Mouse (Mus musculus) right cerebral cortex, postnatal 36 days (tissue): ENCODE data around the gene Ncoa3.

Experiments
- DNase-seq, 2 experiments: peaks; one replicate each; pipeline ENCODE4 v3.0.0; 2022; ENCODE audit warnings: low spot score in 2 of 2, mixed read lengths in 1 of 2

The Ncoa3 gene

DNA sequence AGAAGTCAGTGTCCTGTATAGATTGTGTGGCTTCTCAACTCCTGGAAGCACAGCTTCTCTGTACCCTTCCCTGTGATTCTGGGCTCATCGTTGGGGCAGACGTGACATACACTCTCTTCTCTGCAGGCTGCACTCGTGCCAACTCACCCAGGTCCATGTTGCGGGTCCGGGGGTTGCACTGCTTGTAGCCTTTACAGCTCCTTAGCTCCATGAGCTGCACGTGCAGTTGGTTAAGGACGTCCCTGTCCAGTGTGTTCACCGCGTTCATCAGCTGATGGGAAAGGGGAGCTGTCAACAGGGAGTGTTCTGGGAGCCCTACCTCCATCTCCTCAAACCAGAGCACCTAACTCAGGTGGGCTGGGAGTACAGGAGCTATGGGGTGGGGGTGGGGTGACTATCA, 84.9 kb downstream of the Ncoa3 start:
- no peak for DNase-seq

DNA sequence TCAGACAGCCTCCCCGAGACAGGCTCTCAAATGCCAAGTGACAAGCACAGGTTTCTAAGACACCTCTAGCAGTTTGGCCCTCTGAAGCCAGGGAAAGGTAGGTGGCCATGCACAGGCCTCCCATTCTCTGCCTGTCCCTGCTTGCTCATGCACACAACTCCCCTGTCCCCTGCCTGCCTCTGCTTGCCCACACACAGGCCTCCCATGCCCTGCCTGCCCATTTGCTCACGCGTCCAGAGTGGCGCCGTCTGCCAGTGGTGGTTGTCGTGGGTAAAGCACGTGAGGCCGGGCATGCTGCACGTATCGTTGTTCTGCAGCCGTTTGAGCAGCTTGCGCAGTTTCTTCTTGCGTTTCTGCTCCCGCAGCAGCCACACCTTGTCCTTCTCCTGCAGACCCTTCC, 86.8 kb downstream of the Ncoa3 start:
- no peak for DNase-seq

DNA sequence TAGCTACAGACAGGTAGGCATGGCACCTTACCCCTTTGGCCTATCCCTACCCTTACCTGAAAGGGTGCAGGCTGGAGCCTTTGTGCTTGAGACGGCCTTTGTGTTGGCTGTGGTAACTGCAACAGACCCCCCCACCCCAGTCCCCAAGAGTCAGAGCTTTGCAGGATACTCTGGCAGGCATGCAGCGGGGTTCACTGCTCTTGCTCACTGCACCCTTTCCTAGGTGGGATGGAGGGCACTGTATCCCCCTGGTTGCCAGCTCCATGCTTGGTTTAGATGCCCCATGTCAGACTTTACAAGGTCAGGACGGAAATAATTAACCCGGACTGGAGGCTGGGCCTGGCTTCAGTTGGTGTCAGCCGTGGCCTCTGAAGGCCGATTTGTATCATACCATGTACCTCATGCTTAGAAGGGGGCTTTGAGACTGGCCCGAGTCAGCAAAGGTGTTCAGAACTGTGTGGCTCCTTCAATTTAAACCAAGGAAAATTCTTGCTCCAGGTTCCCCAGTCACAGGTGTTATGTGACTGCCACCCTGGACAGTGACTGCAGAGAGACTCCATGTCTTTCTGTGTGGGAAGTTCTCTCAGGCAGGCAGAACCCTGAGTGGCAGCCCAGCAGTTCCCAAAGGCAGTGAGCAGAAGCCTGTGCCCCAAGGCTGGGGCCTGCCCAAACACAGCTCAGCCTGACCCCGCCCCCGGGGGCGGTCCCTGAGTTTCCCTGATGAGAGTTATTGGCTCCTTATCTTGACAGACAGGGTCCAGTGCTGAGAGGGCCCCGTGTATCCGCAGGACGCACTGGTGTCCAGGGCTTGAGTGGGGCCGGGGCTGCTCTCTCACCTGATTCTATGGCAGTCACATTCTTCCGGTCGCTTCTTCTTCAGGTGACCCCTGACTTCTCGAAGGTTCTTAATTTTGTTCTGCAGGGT, 87.8 kb downstream of the Ncoa3 start:
- no peak for DNase-seq

DNA sequence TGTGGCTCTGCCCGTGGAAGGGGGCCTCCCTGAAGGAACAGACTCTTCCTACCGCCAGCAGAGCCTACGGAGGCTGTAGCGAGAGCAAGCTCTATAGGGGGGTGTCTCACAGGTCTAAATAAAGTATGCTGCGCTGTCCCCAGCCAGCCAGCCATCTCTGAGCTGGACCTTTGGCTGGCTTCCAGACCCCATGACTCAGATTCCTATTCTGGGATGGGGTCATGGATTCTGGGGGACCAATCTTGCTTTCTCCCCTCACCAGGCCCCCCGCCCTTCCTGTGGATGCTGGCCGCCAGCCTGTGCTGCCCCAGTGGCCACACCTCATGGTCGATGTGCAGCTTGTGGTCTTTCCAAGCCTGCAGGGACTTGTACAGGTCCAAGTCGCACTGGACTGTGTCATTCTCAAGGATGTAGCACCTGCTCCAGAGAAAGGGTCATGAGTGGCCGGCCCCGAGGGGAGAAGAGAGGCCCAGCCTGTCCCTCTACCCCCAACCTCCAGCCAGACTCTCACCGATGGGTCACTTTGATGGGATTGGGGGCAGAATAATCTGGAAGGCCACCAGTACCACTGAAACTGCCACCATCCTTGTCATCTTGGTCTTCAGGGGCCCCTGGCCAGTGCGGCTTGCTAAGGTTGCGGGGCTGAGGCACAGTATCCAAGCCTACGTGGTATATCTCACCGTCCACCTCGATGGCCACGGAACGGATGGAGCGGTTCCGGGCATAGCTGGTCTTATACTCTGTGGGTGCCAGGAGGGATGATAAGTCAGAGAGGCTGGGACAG, 88.7 kb downstream of the Ncoa3 start:
- no peak for DNase-seq

DNA sequence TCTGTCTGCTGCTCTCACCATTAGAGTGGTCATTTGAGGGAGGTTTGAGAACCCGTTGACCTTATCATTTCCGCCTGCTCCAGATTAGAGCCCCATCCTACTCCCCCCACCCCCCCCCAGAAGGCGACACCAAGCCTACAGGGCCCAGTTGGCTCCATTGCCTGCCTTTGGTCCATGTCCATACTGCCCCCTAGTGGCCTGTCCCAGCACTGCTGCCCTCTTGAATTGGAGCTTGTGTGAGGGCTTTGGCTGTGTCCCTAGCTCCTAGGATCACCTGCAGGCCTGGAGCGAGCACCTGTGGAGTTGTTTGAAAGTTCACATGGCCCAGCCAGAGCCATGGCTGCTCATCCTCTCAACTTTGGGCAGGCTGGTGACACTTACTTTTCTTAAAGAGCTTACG, 89.8 kb downstream of the Ncoa3 start:
- peak; percentile 50 to 61 for DNase-seq

DNA sequence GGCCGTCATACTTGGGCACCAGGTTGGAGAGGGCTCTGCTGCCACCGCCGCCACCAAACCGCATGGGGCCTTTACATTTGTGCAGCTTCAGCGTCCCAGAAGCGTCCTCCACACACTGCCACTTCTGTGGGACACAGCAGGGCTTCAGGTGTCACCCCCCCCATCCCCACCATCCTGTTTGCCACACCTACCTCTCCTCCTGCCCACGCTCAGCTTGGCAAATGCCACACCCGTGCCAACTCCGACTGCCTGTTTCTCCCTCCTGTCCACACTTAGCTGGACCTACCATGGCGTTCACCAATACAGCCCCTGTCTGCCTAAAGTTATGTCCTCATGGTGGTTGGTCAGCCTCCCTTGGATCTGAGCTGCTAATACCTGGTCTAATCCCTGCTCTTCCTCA, 90.2 kb downstream of the Ncoa3 start:
- no peak for DNase-seq

DNA sequence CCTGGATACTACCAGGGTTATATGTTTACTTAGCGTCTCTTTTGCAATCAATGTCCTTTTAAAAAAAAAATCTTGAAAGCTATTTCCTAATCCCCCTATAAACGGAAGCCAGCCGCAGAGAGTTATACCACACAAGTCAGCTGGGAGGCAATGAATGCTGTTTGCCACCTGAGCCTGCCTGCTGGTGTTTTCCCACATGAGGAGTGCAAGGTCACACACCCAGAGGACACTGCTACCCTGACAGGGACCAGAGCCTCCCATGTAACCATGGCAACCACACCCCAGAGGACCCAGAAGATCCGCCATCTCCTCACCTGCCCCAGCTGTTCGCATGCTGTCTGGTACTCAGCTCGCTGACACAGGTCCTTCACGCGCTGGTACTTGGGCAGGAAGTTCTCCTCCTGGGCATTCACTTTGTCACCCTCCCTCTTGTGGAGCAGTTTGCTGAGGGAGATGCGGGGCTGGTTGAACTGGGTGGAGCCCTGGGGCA, 91.2 kb downstream of the Ncoa3 start:
- no peak for DNase-seq

DNA sequence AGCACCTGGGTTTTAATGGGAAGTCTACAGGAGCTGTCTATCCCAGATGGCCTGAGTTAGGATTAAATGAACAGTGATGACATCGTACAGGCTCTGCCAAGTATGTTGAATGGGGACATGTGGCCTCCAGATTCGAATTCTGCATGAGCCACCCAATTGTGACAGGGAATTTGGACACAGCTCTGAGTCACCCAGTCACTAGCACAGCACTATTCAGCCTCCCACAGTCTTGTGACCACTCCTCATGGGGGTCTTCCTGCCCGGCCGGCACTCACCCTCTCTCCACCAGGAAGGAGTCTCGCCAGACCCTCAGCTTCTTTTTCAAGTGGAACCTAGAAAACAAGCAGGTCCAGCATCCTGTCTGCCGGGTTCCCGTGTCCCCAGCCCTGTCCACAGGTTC, 91.7 kb downstream of the Ncoa3 start:
- no peak for DNase-seq

DNA sequence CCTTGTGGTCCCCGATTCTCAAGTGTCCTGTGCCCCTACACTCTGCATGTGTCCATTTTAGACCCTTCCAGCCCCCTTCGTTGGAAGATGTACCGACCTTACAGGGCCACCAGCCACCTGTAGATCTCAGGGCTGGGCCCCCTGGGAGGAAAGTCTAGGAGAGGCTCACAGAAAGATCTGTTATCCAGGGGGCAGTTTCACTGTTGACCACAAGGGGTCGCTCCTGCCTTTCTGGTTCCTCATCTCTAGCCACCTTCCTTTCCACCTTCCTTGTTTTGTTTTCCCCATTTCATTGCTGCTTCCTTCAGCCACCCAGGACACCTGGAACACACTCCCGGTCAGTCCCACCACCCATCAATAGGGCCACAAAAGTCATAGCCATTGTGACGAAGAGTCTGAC, 92.5 kb downstream of the Ncoa3 start:
- DNase-seq: peak in 1 of 2 experiments; percentile 46

DNA sequence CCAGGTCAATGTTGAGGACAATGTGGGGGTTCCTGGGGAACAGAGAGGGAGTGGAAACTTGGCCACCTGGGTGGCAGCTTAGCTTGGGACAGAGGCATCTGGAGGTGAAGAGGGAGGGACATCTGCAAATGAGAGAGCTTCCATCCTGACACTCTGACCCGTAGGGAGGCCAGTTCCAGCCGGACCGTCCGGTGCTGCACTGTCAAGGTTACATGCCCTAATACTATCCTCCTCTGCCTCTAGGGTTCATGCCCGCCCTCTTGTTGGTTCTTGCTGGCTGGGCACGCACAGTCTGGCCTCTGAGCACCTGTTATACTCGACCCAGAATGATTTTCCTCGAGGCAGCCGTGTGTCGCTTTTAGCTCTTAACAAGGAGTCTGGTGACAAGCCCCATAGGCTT, 93.3 kb downstream of the Ncoa3 start:
- DNase-seq: no peak

DNA sequence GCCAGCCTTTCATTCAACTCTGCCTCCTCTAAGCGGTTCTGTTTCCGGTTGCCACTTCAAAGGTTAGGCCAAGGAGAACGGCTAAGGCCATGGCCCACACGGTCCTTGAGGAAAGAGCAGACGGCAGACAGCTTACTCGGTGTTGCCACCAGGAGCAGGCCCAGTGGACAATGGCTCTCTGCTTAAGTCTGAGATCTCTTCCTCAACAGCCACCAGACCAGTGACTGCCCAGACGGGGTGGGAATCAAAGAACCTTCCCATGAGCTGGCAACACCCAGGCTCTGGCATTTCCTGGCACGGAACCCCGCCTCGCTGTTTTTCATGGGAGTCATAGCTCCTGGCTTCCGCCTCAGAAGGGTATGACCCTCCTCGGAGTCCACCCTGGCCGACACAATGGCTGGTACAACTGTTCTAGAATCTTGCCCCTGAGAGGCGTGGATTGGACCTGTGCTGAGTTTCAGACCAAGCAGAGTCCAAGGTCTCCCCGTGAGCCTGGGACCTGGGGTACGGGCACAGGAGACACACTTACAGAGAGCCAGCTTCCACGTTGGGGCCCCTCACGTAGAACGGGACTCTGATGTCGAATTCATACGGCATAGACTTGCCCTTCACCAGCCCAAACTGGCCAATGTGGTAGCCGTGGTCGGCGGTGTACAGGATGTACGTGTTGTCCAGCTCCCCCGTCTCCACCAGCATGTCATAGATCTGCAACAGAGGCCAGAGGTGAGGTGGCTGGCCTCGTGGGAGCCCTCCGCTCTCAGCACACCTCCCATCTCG, 94.2 kb downstream of the Ncoa3 start:
- no peak for DNase-seq

DNA sequence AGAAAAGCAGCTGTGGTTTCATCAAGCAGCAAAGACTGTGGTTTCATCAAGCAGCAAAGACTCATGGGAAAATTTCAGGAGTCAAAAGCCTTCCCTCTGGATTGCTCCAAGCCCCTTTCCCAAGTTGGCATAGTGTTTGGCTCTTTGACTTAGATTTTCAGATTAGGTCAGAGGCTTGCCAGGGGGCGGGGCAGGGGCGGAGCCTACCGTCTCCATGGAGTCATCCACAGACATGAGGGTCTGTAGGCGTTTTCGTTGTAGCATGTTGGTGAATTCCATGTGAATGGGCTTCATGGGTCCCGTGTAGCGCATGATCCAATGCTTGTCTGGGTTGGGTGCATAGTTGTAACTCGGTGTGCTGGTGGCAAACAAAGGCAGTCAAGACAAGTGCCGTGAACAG, 96.6 kb downstream of the Ncoa3 start:
- DNase-seq: no peak

DNA sequence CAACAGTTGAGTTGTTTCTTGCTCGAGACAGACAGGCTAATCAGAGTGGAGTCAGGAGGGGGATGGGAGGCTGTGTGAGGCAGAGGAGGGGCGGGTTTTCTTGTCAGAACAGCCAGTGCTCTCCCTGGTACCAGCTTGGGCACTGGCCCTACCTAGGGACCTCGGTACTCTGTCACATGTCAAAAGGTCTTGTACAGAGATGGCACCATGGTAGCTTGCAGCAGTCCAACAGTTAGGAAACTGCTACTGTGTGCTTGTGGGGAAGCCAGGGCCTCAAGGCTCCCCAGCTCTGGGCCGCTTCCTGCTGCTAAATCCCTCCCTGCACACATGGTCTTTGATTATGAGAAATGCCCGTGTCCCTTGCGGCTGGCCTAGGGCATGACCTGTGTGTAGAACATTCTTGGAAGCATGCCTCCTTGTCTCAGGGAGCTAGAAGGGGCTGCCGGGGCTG, 97.7 kb downstream of the Ncoa3 start:
- DNase-seq: no peak

DNA sequence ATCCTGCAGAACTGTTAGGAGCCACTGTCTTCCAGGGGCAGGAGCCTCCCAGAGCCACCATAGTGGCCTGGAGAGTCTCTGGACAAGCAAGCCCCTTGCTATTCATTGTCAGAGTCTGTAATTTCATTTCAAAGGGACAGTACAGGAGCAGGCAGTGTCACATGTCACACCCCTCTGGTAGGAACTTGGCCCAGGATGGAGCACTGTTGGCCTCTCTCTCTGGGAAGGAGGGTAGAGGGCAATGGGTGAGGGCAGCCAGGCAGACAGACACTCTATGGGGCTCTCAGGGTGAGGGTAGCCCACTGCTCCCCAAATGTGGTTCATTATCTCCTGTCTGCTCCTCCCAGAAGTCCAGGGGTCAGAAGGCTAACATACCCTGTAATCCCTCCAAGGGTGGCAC, 99.2 kb downstream of the Ncoa3 start:
- DNase-seq: no peak

DNA sequence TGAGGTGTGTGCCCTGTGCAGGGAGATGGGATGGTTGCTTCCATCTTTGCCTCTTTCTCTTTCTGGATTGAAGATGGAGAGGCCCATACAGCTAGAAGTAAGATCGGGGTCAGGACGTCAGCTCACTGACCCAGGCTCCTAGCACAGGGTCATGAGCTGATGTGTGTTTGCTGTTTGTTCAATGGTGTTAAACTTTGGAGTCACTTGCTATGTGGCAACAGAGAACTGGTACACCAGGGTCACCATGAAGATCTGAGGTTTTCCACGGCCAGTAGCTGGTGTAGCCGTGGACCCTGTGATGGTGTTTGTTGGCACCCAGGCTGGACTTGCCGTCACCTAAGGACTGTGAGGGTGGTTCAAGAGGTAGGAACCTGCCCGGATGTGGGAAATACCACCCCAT, 100.0 kb downstream of the Ncoa3 start:
- no peak for DNase-seq

DNA sequence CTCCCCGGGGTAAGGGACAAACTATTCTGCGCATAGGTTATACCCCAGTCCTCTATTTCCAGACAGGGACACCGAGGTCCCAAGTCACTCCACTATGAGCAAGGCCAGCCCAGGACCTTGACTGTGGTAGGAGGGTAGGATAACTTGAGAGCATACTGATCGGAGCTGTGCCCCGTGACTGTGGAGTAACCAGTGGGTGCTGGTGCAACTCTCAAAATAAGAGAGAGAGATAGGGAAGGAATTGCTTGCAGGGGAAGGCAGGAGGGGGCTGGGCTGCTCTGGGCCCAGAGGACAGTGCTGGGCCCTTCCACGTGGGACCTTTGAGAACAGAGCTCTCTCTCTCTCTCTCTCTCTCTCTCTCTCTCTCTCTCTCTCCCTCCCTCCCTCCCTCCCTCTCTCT, 103.9 kb downstream of the Ncoa3 start:
- DNase-seq: no peak

DNA sequence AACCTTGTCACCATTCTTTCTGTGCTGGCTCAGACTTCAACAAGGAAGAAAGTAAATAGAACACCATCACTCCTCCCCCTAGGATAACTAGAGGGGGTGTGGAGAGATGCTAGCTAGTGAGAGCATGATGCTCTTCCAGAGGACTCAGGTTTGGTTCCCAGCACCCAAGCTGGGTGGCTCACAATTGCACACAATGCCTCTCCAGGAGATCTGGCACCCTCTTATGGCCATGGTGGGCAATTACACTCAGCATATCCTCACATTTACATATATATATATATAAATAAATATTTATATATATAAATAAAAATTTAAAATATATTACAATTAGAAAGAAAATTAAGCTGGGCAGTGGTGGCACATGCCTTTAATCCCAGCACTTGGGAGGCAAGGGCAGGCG, 104.4 kb downstream of the Ncoa3 start:
- DNase-seq: no peak

DNA sequence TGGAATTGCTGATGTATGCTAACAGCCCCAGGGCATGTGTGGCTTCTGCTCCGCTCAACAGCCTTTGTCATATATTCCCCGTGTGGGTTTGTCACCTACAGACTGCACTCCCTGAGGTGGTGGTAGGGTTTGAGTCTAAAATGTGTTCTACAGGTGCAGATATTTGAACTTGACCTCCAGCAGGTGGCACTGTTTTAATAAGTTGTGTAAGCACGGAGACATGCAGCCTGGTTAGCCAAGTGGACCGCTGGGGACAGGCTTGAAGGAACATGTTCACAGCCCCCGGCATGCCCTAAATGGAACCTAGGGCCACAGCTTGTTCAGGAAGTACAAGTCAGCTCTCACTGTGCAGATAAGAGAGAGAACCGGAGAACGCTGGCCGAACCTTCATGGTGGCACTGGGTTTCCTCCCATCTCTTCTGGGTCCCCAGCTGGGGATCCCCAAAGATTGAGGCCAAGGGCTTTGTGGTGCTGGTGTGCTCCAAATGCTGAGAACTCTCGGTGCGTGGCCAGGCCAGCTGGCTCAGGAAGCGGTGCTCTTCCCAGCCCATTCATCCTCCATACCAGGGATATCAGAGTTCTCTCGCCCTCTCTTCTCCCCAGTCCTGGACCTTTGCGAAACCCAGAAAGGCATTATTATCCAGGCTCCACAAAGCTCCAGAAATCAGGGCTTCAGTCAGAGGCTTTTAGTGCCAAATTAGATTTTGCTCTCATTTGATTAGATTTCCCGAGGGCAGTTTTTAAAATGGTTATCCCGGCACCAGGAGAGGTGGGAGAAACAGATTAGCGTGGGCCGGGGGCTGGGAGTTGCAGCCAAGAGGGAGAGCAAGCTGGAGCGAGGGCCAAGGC, 105.2 kb downstream of the Ncoa3 start:
- no peak for DNase-seq

DNA sequence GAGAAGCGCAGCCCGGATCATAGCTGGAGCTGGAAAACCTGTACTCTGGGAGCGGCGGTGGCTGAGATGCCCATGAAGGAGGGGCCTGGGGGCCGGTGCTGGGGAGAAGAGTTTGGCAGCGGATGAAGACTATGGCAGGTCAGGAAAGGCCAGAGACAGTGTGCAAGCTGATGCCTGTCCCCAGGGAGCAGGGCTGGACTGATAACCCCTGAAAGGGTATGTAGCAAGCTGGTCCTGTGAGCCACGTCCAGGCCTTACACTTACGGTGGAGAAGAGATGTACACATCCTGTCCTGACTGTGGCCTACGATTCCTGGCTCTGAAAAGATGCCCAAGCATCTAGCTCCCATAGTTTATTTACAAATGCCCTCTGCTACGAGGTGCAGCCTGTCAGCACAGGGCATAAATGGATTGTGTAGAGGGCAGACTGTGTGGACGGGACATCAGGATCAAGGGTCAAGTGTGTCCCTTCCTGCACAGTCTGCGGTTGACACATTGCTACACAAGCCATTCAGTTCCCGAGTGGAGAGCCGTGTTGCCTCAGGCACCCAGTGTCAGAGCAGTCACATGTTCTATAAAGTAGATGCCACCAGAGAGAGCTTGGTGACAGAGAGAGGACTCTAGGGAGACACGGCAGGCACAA, 106.0 kb downstream of the Ncoa3 start:
- no peak for DNase-seq
